Mouse (Mus musculus) heart, postnatal 0 days (tissue): ENCODE results near the gene Reep6. TPM values are rescaled to one million over a fixed set of nuclear protein-coding genes. Genes with fewer than 3 reads are reported as not detected.
A peak's percentile ranks its signal among the peaks of the same experiment; 100 is the strongest.

Experiments used
- ATAC-seq: fragments of 200-750 bp; cut with Nextera tagmentation; 2 replicates; pipeline ENCODE4 v1.8.0; 2017; ENCODE audit warnings: low read depth, moderate number of reproducible peaks, moderate library complexity; ENCODE audit not compliant: insufficient read depth
- DNase-seq: peaks from one replicate; pipeline ENCODE4 v3.0.0-alpha.2; 2016; ENCODE audit warnings: low spot score
- H3K27ac ChIP-seq: fragments of 300-500 bp; sonication (generic); 2 replicates; pipeline ENCODE4 v1.5.1; 2014; ENCODE audit warnings: low read depth, mild to moderate bottlenecking
- H3K27me3 ChIP-seq: fragments of 300-500 bp; sonication (generic); 2 replicates; pipeline ENCODE4 v1.6.1; 2014; ENCODE audit warnings: low read length, mixed read lengths; ENCODE audit not compliant: control insufficient read depth, insufficient read depth
- H3K36me3 ChIP-seq: fragments of 300-500 bp; sonication (generic); replicated peaks from 2 replicates; pipeline ENCODE4 v1.6.1; 2014; ENCODE audit warnings: low read length, mixed read lengths; ENCODE audit not compliant: control insufficient read depth, insufficient read depth
- H3K4me1 ChIP-seq: fragments of 300-500 bp; sonication (generic); 2 replicates; pipeline ENCODE4 v1.6.1; 2014; ENCODE audit warnings: antibody characterized with exemption; ENCODE audit not compliant: control insufficient read depth, insufficient read depth
- H3K4me2 ChIP-seq: fragments of 300-500 bp; sonication (generic); 2 replicates; pipeline ENCODE4 v1.6.1; 2014; ENCODE audit warnings: low read depth, mild to moderate bottlenecking, low read length, moderate library complexity
- H3K4me3 ChIP-seq: fragments of 300-500 bp; sonication (generic); 2 replicates; pipeline ENCODE4 v1.5.1; 2014; ENCODE audit warnings: low read depth, low read length
- H3K9ac ChIP-seq: fragments of 300-500 bp; sonication (generic); replicated peaks from 2 replicates; pipeline ENCODE4 v1.6.1; 2014; ENCODE audit warnings: low read depth, low read length, mixed read lengths
- H3K9me3 ChIP-seq: fragments of 300-500 bp; sonication (generic); replicated peaks from 2 replicates; pipeline ENCODE4 v1.6.1; 2016; ENCODE audit warnings: low read length; ENCODE audit not compliant: control insufficient read depth
- CTCF ChIP-seq: IDR thresholded peaks from 2 replicates; pipeline ENCODE4 v1.5.1; 2016; ENCODE audit warnings: antibody characterized with exemption, control low read depth, low read depth
- EP300 ChIP-seq: IDR thresholded peaks from 2 replicates; pipeline ENCODE4 v1.6.1; 2016; ENCODE audit warnings: antibody characterized with exemption, low read depth
- WGBS: fragments of 180-500 bp; shearing (Covaris S2); extraction: QIAGEN DNeasy Blood & Tissue Kit; methylation state at CpG from one replicate; pipeline ENCODE4 v1.1.7; 2014; 5-methylcytosine and 5-hydroxymethylcytosine counted together
- polyA plus RNA-seq: library from polyadenylated mRNA; unstranded; fragments of >200 nt; fragmentation: Nextera tagmentation; extraction: Ambion mirVana; gene quantifications from 2 replicates; pipeline ENCODE4 v1.2.1, GENCODE M21; 2015
- total RNA-seq: library from RNA; depleted of rRNA; stranded (reverse); fragments of >200 nt; gene quantifications from 2 replicates; pipeline ENCODE4 v1.2.3, GENCODE M21; 2014; ENCODE audit warnings: low replicate concordance

Gene Reep6
- total and polyA plus RNA-seq, 2 experiments from 2014 or later, result 0.85 TPM; not detected in 1

GRCm38 (mm10) chr10:80351896-80352295, 22.1 kb downstream of the Reep6 start:
- 27% methylated on average over 11 of the region's 11 CpGs for WGBS
- DNase-seq, result no peak
- no peak for TF ChIP-seq CTCF
- TF ChIP-seq EP300, result no peak

GRCm38 (mm10) chr10:80352727-80353126, 23.0 kb downstream of the Reep6 start:
- 33% methylated on average over 8 of the region's 8 CpGs for WGBS

More at GRCm38 (mm10) chr10:80351896-80352295, 22.1 kb downstream of the Reep6 start:
- Histone ChIP-seq H3K9me3 (no peaks in the 10 kb centered on the region), H3K27me3 (peaks cover 77% of the 10 kb centered on the region), H3K4me2 (no peak overlapping the region), H3K27ac (no peak overlapping the region), H3K9ac (no peak overlapping the region), H3K4me3 (no peak overlapping the region), H3K36me3 (no peaks in the 10 kb centered on the region), H3K4me1 (peaks cover 17% of the 10 kb centered on the region)
- no peak for ATAC-seq

GRCm38 (mm10) chr10:80355431-80355830, 25.7 kb downstream of the Reep6 start:
- DNase-seq (no peak), ATAC-seq (no peak)
- H3K27me3 ChIP-seq, result peaks cover 87% of the 10 kb centered on the region
- H3K4me2 ChIP-seq, result no peak overlapping the region
- no peak overlapping the region for H3K4me3 ChIP-seq
- no peak for TF ChIP-seq CTCF
- no peak for TF ChIP-seq EP300
- H3K4me1 ChIP-seq, result no peaks in the 10 kb centered on the region
- WGBS, result 17% methylated on average over 9 of the region's 9 CpGs
- no peak overlapping the region for H3K27ac ChIP-seq
- H3K36me3 ChIP-seq, result no peaks in the 10 kb centered on the region
- H3K9me3 ChIP-seq, result no peaks in the 10 kb centered on the region
- no peak overlapping the region for H3K9ac ChIP-seq

More at GRCm38 (mm10) chr10:80352727-80353126, 23.0 kb downstream of the Reep6 start:
- H3K27ac ChIP-seq, result no peak overlapping the region
- TF ChIP-seq EP300 (no peak), CTCF (no peak)
- H3K36me3 ChIP-seq, result no peaks in the 10 kb centered on the region
- peaks cover 81% of the 10 kb centered on the region for H3K27me3 ChIP-seq
- ATAC-seq, result no peak
- H3K4me2 ChIP-seq, result no peak overlapping the region
- H3K9me3 ChIP-seq, result no peaks in the 10 kb centered on the region
- H3K4me3 ChIP-seq, result no peak overlapping the region
- DNase-seq, result no peak
- H3K9ac ChIP-seq, result no peak overlapping the region
- peaks cover 12% of the 10 kb centered on the region for H3K4me1 ChIP-seq

GRCm38 (mm10) chr10:80356001-80356682, 26.4 kb downstream of the Reep6 start, which contains the start of gene Plk5:
Plk5 (plus strand) TSS chr10:80356459.
- H3K9me3 ChIP-seq, result no peaks in the 10 kb centered on the region
- ATAC-seq, result no peak
- peak within 1 kb of the TSS; percentile 46; the same call in 1 of the 2 replicates for H3K4me2 ChIP-seq
- no peak within 1 kb of the TSS for H3K9ac ChIP-seq
- 2% methylated on average over 52 of the region's 53 CpGs for WGBS
- TF ChIP-seq CTCF, result no peak
- TF ChIP-seq EP300, result no peak
- H3K4me3 ChIP-seq, result peak within 1 kb of the TSS; percentile 28
- peaks cover 81% of the 10 kb centered on the region for H3K27me3 ChIP-seq
- H3K36me3 ChIP-seq, result no peaks in the 10 kb centered on the region
- no peak for DNase-seq
- H3K27ac ChIP-seq, result no peak within 1 kb of the TSS
- H3K4me1 ChIP-seq, result no peaks in the 10 kb centered on the region

- Histone ChIP-seq H3K4me1 (no peaks in the 10 kb centered on the region), H3K27me3 (peaks cover 79% of the 10 kb centered on the region), H3K27ac (no peak overlapping the region), H3K4me3 (peak overlapping the region; percentile 28), H3K9ac (no peak overlapping the region), H3K4me2 (peak overlapping the region; percentile 46; the same call in 1 of the 2 replicates), H3K36me3 (no peaks in the 10 kb centered on the region), H3K9me3 (no peaks in the 10 kb centered on the region)
- WGBS, result 3% methylated on average over 32 of the region's 34 CpGs
- ATAC-seq (no peak), DNase-seq (no peak)
- TF ChIP-seq CTCF, result no peak
- no peak for TF ChIP-seq EP300
Observed at GRCm38 (mm10) chr10:80356737-80357136, 27.0 kb downstream of the Reep6 start.
